Mouse (Mus musculus) adrenal gland (tissue): Measurements from ENCODE around the gene Cytl1.

Source experiments
- intact Hi-C: fragments of 180-260 bp; cut with DNase I; formaldehyde crosslinking; loops from one replicate; pipeline ENCODE4 v1.15.1; 2025

Gene Cytl1

GRCm38 (mm10) chr5:37767231-37767630 is 31.9 kb downstream of the Cytl1 start:
- intact Hi-C loops: no loop called here

DNA sequence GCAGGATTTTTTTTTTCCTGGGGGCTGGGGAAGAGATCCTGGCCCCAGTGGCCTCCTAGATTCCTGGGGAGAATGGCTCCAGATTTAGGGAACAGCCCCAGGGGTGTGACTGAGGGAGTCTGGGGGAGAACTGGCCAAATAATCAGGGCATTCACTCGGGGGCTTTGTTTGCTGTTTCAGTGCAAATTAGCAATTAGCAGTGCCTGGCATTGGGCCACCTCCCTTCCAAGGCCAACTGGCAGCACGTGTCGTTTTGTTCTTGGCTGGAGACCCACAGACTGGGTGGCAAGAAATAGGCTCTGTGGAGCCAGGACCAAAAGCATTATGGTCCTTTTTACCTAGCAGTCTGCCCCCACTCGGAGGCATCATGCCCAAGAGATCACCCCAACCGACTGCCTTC is 33.7 kb downstream of the Cytl1 start:
- intact Hi-C loops: no loop called here

- intact Hi-C loops: no loop called here
Observed at GRCm38 (mm10) chr5:37770870-37771269, 35.6 kb downstream of the Cytl1 start.

- intact Hi-C loops: no loop called here
Observed at GRCm38 (mm10) chr5:37774011-37774410, 38.7 kb downstream of the Cytl1 start.

- intact Hi-C loops: no loop called here
Observed at GRCm38 (mm10) chr5:37775681-37776080, 40.4 kb downstream of the Cytl1 start.

GRCm38 (mm10) chr5:37783306-37783705 is 48.0 kb downstream of the Cytl1 start:
- intact Hi-C loops: no loop called here

DNA sequence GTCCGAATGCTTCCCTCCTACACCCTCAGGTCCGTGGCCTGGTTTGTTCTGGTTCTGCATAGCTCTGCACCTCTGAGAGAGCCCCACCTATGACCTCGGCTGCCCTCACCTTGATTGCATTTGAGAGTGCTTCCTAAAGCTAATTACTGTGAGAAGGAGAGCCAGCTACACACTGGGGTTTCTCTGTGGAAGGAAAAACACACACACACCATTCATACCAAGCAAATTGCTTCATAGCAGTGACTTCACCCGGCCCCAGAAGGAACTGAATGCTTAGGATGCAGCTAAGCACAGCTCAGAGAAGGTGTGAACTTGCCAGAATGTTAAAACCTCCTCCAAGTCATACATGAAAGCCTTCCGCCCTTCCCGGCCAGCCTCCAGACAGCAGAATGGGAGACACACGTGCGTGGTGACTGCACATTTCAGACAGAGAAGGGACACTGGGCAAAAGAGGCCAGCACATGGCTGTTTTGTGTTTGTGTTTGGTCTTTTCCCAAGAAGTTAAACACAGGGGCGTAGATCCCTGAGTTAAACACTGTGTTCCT is 49.6 kb downstream of the Cytl1 start:
- intact Hi-C loops: no loop called here
